Mouse (Mus musculus): ENCODE data around the gene Prok1. TPM values are rescaled to one million over a fixed set of nuclear protein-coding genes. Genes with fewer than 3 reads are reported as not detected.
A peak's percentile ranks its signal among the peaks of the same experiment; 100 is the strongest.

Gene Prok1
- polyA plus RNA-seq, 1 experiment: 0.53 TPM

- DNase-seq (ENCODE audit: low read depth): no peak
- TF ChIP-seq CTCF (IDR thresholded peaks at IDR 0.05; ENCODE audit: borderline replicate concordance, extremely low read depth, insufficient read depth, insufficient read length): no peak
- TF ChIP-seq POLR2A (IDR thresholded peaks at IDR 0.05; ENCODE audit: borderline replicate concordance, extremely low read depth, insufficient read depth, insufficient read length, poor library complexity, severe bottlenecking): no peak
Observed at GRCm38 (mm10) chr3:107238051-107238450, 1.5 kb downstream of the Prok1 start.

DNA sequence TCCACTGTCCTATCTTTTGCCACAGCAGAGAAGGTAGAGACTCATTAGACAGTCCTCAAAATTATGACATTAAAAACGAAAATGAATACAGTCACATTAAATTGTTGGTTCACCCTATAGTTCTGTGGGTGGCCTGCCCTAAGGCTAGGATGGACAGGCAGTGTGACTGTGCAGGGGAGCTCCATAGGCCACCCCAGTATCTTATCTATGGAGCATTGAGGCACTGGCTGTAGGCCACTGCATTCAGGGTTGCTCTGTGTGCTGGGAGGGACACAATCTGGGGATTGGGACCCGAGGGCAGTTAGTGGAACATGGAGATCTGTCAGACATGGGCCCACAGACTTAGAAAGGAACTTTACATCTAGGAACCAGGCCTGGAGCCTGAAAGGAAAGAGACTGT lies 5.6 kb downstream of the Prok1 start:
- TF ChIP-seq POLR2A (IDR thresholded peaks at IDR 0.05; ENCODE audit: borderline replicate concordance, extremely low read depth, insufficient read depth, insufficient read length, poor library complexity, severe bottlenecking): no peak
- TF ChIP-seq CTCF (IDR thresholded peaks at IDR 0.05; ENCODE audit: borderline replicate concordance, extremely low read depth, insufficient read depth, insufficient read length): no peak
- no peak for DNase-seq (ENCODE audit: low read depth)

DNA sequence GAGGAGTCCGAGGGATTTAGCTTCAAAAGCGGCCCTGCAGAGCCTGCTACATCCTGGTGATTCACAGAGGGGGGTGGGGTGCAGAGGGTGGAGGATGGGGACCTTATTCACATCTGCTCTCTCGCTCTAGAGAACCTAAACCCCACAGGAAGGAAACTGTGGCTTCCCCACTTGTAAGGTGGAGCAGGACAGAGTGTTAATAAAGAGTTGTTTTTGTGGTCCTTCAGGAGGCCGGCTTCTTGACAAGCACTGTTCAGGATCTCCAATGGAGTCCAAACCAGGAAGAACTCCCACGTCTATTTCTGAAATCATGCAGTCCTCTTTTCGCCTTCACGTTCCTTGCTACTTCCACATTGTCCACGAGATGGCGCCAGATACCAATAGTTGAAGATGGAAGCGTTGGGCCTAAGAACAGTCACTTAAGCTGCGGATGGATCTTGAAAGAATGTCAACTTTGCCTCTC lies 6.1 kb downstream of the Prok1 start:
- TF ChIP-seq CTCF (IDR thresholded peaks at IDR 0.05; ENCODE audit: borderline replicate concordance, extremely low read depth, insufficient read depth, insufficient read length) (peak; percentile 94), POLR2A (IDR thresholded peaks at IDR 0.05; ENCODE audit: borderline replicate concordance, extremely low read depth, insufficient read depth, insufficient read length, poor library complexity, severe bottlenecking) (no peak)
- DNase-seq (ENCODE audit: low read depth): peak; percentile 93

GRCm38 (mm10) chr3:107231202-107231601 lies 8.3 kb downstream of the Prok1 start:
- TF ChIP-seq CTCF (IDR thresholded peaks at IDR 0.05; ENCODE audit: borderline replicate concordance, extremely low read depth, insufficient read depth, insufficient read length) (no peak), POLR2A (IDR thresholded peaks at IDR 0.05; ENCODE audit: borderline replicate concordance, extremely low read depth, insufficient read depth, insufficient read length, poor library complexity, severe bottlenecking) (no peak)
- DNase-seq (ENCODE audit: low read depth): no peak

DNA sequence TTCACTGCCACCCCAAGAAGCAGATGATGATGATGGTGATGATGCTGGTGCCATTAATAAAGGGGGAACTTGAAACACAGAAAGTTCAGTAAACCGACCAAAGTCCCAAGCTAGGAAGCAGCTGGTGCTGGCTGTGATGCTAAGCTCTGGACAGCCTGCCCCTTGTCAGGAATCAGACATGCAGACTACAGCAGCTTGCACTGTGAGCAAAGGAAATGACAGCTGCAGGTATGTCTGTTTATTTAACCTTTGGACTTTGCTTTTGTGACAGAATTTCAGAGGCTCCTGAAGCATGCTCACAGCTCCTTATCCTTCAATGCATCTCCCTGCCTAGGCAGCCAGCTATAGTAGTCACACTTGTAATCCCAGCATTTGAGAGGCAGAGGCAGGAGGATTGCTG lies 9.0 kb downstream of the Prok1 start, which contains the start of gene A630076J17Rik:
A630076J17Rik (plus strand) TSS at position 88 of the 400 bp plus-strand sequence.
- TF ChIP-seq CTCF (IDR thresholded peaks at IDR 0.05; ENCODE audit: borderline replicate concordance, extremely low read depth, insufficient read depth, insufficient read length) (no peak), POLR2A (IDR thresholded peaks at IDR 0.05; ENCODE audit: borderline replicate concordance, extremely low read depth, insufficient read depth, insufficient read length, poor library complexity, severe bottlenecking) (no peak)
- no peak for DNase-seq (ENCODE audit: low read depth)

GRCm38 (mm10) chr3:107229822-107230221 lies 9.7 kb downstream of the Prok1 start:
- DNase-seq (ENCODE audit: low read depth): no peak
- no peak for TF ChIP-seq POLR2A (IDR thresholded peaks at IDR 0.05; ENCODE audit: borderline replicate concordance, extremely low read depth, insufficient read depth, insufficient read length, poor library complexity, severe bottlenecking)
- no peak for TF ChIP-seq CTCF (IDR thresholded peaks at IDR 0.05; ENCODE audit: borderline replicate concordance, extremely low read depth, insufficient read depth, insufficient read length)

DNA sequence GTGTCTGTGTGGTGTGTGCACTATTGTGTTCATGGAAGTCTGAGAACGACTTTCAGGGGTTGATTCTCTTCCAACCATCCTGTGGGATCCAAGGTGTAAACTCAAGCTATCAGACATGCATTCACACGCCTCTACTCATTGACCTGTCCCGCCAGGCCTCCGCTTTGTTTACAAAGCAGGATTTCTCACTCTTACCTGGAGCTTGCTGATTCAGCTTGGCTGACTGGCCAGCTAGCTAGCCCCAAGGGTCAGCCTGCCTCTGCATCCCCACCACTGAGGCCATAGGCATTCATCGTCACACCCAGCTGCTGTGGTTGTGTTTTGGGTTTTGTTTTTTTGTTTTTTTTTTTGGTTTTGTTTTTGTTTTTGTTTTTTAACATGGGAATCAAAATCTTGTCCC lies 10.3 kb downstream of the Prok1 start:
- DNase-seq (ENCODE audit: low read depth): no peak
- TF ChIP-seq CTCF (IDR thresholded peaks at IDR 0.05; ENCODE audit: borderline replicate concordance, extremely low read depth, insufficient read depth, insufficient read length): no peak
- TF ChIP-seq POLR2A (IDR thresholded peaks at IDR 0.05; ENCODE audit: borderline replicate concordance, extremely low read depth, insufficient read depth, insufficient read length, poor library complexity, severe bottlenecking): no peak

DNA sequence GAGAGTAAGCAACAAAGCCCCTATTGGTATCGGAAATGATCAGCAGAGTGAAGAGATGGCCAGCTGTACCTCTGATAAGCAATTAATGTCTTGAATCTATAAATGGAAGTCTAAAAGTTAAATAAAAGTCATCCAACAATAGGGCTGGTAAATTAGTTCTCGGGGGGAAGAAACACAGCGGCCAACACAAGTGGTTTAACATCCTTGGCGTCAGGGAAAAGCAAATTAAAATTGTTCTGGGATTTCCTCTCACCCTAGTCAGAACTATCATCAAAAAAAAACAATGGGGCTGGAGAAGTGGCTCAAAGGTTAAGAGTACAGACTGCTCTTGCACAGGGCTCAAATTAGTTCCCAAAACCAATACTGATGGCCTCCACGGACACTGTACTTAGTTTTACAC lies 13.7 kb downstream of the Prok1 start:
- no peak for DNase-seq (ENCODE audit: low read depth)
- TF ChIP-seq CTCF (IDR thresholded peaks at IDR 0.05; ENCODE audit: borderline replicate concordance, extremely low read depth, insufficient read depth, insufficient read length): no peak
- TF ChIP-seq POLR2A (IDR thresholded peaks at IDR 0.05; ENCODE audit: borderline replicate concordance, extremely low read depth, insufficient read depth, insufficient read length, poor library complexity, severe bottlenecking): no peak

GRCm38 (mm10) chr3:107223230-107223629 lies 16.3 kb downstream of the Prok1 start:
- no peak for TF ChIP-seq CTCF (IDR thresholded peaks at IDR 0.05; ENCODE audit: borderline replicate concordance, extremely low read depth, insufficient read depth, insufficient read length)
- no peak for TF ChIP-seq POLR2A (IDR thresholded peaks at IDR 0.05; ENCODE audit: borderline replicate concordance, extremely low read depth, insufficient read depth, insufficient read length, poor library complexity, severe bottlenecking)

GRCm38 (mm10) chr3:107221608-107222007 lies 17.9 kb downstream of the Prok1 start, which contains the start of gene Cym:
TSS of gene Cym (minus strand) at chr3:107221732.
- no peak for TF ChIP-seq POLR2A (IDR thresholded peaks at IDR 0.05; ENCODE audit: borderline replicate concordance, extremely low read depth, insufficient read depth, insufficient read length, poor library complexity, severe bottlenecking)
- no peak for TF ChIP-seq CTCF (IDR thresholded peaks at IDR 0.05; ENCODE audit: borderline replicate concordance, extremely low read depth, insufficient read depth, insufficient read length)
- no peak for DNase-seq (ENCODE audit: low read depth)

More at GRCm38 (mm10) chr3:107223230-107223629, 16.3 kb downstream of the Prok1 start:
- DNase-seq (ENCODE audit: low read depth): no peak

- no peak for DNase-seq (ENCODE audit: low read depth)
- TF ChIP-seq CTCF (IDR thresholded peaks at IDR 0.05; ENCODE audit: borderline replicate concordance, extremely low read depth, insufficient read depth, insufficient read length) (no peak), POLR2A (IDR thresholded peaks at IDR 0.05; ENCODE audit: borderline replicate concordance, extremely low read depth, insufficient read depth, insufficient read length, poor library complexity, severe bottlenecking) (no peak)
Observed at GRCm38 (mm10) chr3:107218572-107218971, 20.9 kb downstream of the Prok1 start.

DNA sequence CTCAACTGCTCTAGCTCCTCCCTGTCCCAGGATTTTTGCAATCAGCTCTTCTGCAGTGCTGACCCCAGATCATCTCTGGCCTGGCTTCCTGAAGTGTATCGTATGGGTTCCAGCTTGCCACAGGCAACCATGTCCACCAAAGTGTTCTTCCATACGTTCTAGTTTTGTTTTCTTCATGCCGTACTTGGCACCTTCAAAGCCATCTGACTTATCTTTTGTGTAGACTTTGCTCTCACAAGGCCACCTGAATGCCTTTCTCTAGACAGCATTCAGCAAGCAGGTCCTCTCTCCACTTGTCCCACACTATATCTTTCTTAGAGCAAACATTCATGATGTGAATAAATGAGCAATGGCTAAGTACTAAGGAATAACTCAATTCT lies 22.4 kb downstream of the Prok1 start:
- TF ChIP-seq POLR2A (IDR thresholded peaks at IDR 0.05; ENCODE audit: borderline replicate concordance, extremely low read depth, insufficient read depth, insufficient read length, poor library complexity, severe bottlenecking) (no peak), CTCF (IDR thresholded peaks at IDR 0.05; ENCODE audit: borderline replicate concordance, extremely low read depth, insufficient read depth, insufficient read length) (no peak)
- no peak for DNase-seq (ENCODE audit: low read depth)

All from brain, embryonic 14.5 days (tissue).